Mouse (Mus musculus) midbrain, embryonic 16.5 days (tissue): Measurements from ENCODE around the gene Rab11fip4. TPM values are rescaled to one million over a fixed set of nuclear protein-coding genes. Genes with fewer than 3 reads are reported as not detected.

Source experiments
- ATAC-seq: fragments of 200-750 bp; cut with Nextera tagmentation; 2 replicates; pipeline ENCODE4 v1.8.0; 2017; ENCODE audit warnings: moderate TSS enrichment
- H3K27ac ChIP-seq: fragments of 300-500 bp; sonication (generic); 2 replicates; pipeline ENCODE4 v1.5.1; 2014; ENCODE audit warnings: mild to moderate bottlenecking, low read length, mixed read lengths
- H3K27me3 ChIP-seq: fragments of 300-500 bp; sonication (generic); 2 replicates; pipeline ENCODE4 v1.6.1; 2014; ENCODE audit warnings: low read depth, low read length, mixed read lengths; ENCODE audit not compliant: control insufficient read depth, insufficient read depth
- H3K36me3 ChIP-seq: fragments of 300-500 bp; sonication (generic); 2 replicates; pipeline ENCODE4 v1.6.1; 2014; ENCODE audit warnings: mild to moderate bottlenecking, low read length, moderate library complexity, mixed read lengths; ENCODE audit not compliant: control insufficient read depth, insufficient read depth
- H3K4me1 ChIP-seq: fragments of 300-500 bp; sonication (generic); 2 replicates; pipeline ENCODE4 v1.6.1; 2014; ENCODE audit warnings: mild to moderate bottlenecking, low read length, mixed read lengths; ENCODE audit not compliant: control insufficient read depth, insufficient read depth
- H3K4me2 ChIP-seq: fragments of 300-500 bp; sonication (generic); 2 replicates; pipeline ENCODE4 v1.6.1; 2014; ENCODE audit warnings: mild to moderate bottlenecking, low read length, mixed read lengths
- H3K4me3 ChIP-seq: fragments of 300-500 bp; sonication (generic); 2 replicates; pipeline ENCODE4 v1.5.1; 2014; ENCODE audit warnings: low read depth, mild to moderate bottlenecking, low read length, moderate library complexity, mixed read lengths
- H3K9ac ChIP-seq: fragments of 300-500 bp; sonication (generic); 2 replicates; pipeline ENCODE4 v1.6.1; 2014; ENCODE audit warnings: low read depth, low read length, mixed read lengths
- H3K9me3 ChIP-seq: fragments of 300-500 bp; sonication (generic); replicated peaks from 2 replicates; pipeline ENCODE4 v1.6.1; 2014; ENCODE audit warnings: mild to moderate bottlenecking, low read length, mixed read lengths; ENCODE audit not compliant: control insufficient read depth, poor library complexity, severe bottlenecking
- WGBS: fragments of 180-500 bp; shearing (Covaris S2); extraction: QIAGEN DNeasy Blood & Tissue Kit; methylation state at CpG from one replicate; pipeline ENCODE4 v1.1.7; 2014; 5-methylcytosine and 5-hydroxymethylcytosine counted together
- microRNA counts: library from miRNA; unstranded; fragments of <30 nt; microRNA quantifications from one replicate; lab custom pipeline; 2016
- microRNA-seq: library from miRNA; unstranded; fragments of <30 nt; microRNA quantifications from one replicate; pipeline ENCODE4, GENCODE M21; 2017
- polyA plus RNA-seq: library from polyadenylated mRNA; unstranded; fragments of >200 nt; fragmentation: Nextera tagmentation; extraction: Ambion mirVana; gene quantifications from 2 replicates; pipeline ENCODE4 v1.2.1, GENCODE M21; 2015

Rab11fip4 gene
- polyA plus RNA-seq, 1 experiment from 2014 or later: 29.4 TPM

DNA sequence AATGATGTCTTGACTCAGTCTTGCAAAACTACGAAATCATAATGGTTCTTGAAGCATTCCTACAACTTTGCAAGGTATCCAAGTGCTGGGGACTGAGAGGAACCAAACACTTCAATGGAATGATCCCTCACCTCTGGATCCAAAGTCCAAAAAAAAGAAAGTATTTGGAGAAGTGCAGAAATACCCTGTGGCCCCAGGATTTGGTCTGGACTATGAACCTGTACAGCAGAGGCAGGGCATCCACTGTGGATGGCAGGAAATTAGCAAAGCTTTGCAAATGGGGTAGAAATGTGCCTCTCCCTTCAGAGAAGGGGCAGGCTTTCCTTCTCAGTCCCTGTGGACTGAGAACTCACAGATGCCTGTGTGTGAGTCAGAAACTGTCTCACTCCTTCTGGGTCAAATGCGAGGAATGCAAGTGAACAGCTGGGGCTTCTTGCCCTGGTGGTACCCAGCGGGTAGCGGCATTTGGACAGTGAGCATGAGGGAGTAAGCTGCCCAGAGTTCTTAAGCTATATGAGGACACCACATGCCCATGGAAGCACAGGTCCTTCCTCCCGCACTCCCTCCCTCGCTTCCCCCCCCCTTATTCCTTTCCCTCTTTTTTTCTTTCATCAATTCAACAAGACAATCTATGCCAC lies 147.0 kb downstream of the Rab11fip4 start:
- no peak for ATAC-seq
- Histone ChIP-seq H3K4me2 (no peak overlapping the region), H3K9me3 (no peaks in the 10 kb centered on the region), H3K4me1 (peaks cover 7% of the 10 kb centered on the region), H3K36me3 (no peaks in the 10 kb centered on the region), H3K27ac (no peak overlapping the region), H3K27me3 (no peaks in the 10 kb centered on the region), H3K9ac (no peak overlapping the region), H3K4me3 (no peak overlapping the region)
- 90% methylated on average over 6 of the region's 6 CpGs for WGBS

DNA sequence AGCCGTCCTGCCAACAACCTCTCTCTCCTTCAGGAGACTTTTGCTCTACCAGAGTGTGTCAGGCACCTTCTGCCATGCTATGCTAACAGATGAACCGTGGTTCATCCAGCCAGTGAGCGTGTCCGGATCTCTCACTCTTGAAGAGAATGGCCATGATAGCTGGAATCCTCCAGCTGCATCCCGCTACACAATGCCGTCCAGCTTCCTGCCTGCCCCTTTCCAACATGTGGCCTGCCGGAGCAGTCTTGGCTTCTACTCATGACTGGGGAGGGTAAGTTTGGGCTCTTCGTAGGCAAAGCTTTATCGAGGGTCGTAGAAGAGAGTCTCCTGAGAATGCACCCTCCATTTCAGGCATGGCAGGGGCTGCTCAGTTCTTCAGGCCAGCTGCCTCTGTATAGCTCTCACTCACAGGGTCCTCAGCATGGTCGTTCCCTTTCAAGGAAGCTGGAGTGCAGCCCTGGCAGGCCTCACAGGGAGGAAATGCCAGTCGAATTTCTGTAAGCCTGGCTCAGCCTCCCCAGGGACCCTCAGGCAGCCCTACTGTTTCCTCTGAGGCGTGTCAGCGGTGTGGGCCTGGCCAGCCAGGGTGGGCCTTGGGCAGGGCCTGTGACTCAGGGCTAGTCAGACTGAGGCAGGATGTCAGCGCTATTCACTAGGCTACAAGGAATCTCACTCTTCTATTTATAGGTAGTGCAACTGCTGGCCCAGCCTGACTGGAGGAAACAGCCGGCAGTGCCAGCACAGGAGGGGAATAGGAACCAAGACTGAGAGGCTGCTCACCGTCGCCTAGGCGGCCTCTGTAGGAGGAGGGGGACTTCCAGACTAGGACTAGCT lies 147.9 kb downstream of the Rab11fip4 start:
- no peak overlapping the region for H3K9ac ChIP-seq
- H3K4me2 ChIP-seq: no peak overlapping the region
- H3K4me3 ChIP-seq: no peak overlapping the region
- WGBS: 71% methylated on average over 19 of the region's 19 CpGs
- no peaks in the 10 kb centered on the region for H3K9me3 ChIP-seq
- no peaks in the 10 kb centered on the region for H3K36me3 ChIP-seq
- H3K4me1 ChIP-seq: peaks cover 7% of the 10 kb centered on the region
- H3K27ac ChIP-seq: no peak overlapping the region
- peak; percentile 51; the same call in 1 of the 2 replicates for ATAC-seq
- no peaks in the 10 kb centered on the region for H3K27me3 ChIP-seq

DNA sequence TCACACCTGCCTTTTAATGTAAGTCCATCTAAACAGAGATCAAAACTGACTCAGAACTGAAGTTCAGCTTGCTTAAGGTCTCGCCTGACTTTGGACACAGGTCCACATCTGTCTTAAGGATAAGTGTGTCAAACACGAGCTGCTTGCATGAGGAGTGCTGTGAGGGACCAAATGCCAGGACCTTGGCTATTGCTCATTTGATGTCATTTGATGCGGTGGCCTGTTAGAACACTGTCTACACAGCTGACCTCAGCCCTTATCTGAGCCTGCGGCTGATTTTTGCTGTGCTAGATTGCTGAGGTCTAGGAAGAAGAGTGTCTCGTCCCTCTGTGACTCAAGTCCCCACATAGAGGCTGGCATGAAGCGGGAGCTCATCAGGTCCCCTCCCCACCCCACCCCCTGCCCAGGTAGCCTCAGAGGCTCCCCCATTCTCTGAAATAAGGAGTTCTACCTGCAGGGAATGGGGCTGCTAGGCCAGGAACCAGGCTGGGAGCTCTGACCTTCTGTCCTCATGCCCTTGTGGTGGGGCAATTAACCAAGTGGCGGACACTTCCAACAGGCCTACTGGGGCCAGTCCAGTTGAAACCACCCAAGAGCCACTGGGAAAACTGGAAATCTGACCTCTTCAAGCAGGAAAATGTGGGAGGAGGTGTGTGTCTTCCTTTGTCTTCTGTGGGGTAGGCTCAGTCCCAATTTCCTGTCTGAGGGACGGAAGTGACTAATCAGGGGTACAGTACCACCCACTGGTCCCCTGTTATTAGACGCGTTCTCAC lies 149.9 kb downstream of the Rab11fip4 start:
- no peak overlapping the region for H3K4me3 ChIP-seq
- no peaks in the 10 kb centered on the region for H3K36me3 ChIP-seq
- WGBS: 91% methylated on average over 10 of the region's 10 CpGs
- H3K9ac ChIP-seq: no peak overlapping the region
- peaks cover 7% of the 10 kb centered on the region for H3K4me1 ChIP-seq
- no peaks in the 10 kb centered on the region for H3K9me3 ChIP-seq
- no peak overlapping the region for H3K4me2 ChIP-seq
- no peaks in the 10 kb centered on the region for H3K27me3 ChIP-seq
- ATAC-seq: no peak
- H3K27ac ChIP-seq: no peak overlapping the region

DNA sequence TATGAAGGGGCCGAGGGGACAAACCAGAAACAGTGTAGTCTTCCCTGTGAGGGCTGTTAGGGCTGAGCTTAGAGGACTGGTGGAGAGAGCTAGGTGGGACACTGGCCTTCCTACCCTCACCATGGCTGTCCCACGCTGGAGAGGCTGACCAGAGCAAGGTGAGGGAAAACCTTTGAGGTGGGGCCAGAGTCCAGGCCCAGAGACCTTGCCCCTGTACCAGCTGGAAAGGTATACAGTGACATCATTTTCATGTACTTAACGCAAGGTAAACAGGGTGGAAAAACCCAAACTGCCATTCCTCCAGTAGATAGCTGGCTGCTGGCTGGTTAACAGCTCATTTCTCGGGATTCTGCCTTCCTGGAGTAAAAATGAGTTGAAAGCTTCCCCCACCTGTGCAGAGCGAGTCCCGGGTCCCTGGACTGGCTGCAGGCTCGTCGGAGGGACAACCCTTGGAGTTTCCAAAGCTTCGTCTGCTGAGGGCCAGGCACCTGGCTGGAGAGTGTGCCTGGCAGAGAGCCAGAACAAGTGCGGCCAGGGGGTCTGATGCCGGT lies 155.6 kb downstream of the Rab11fip4 start:
- H3K4me2 ChIP-seq: no peak overlapping the region
- no peak overlapping the region for H3K4me3 ChIP-seq
- ATAC-seq: no peak
- no peaks in the 10 kb centered on the region for H3K4me1 ChIP-seq
- H3K27me3 ChIP-seq: no peaks in the 10 kb centered on the region
- H3K9me3 ChIP-seq: no peaks in the 10 kb centered on the region
- H3K36me3 ChIP-seq: no peaks in the 10 kb centered on the region
- no peak overlapping the region for H3K27ac ChIP-seq
- WGBS: 87% methylated on average over 11 of the region's 11 CpGs
- H3K9ac ChIP-seq: no peak overlapping the region

MicroRNA genes within 50 kb of the gene (microRNA counts, 519-probe panel; counts per million panel counts)
- 1,911 counts per million, percentile 42 among the panel's probes with 10 or more counts for microRNA mmu-miR-193 (lab: Ali Mortazavi, UCI)
- microRNA mmu-miR-365 (lab: Ali Mortazavi, UCI): 2,438 counts per million, percentile 73 among the panel's probes with 10 or more counts

Small RNAs within 50 kb of the gene (microRNA-seq; reads per million reads assigned to microRNA genes)
- 6.7 reads per million, percentile 28 among the genes with 10 or more reads in this experiment for gene Mir193a
- gene Mir365-2: not detected

Other genes starting within 250 kb of the Rab11fip4 start
- gene Omg, start 87.1 kb upstream of the Rab11fip4 start, polyA plus RNA-seq: 6.2 and 9.8 TPM in 2 replicates
- gene Evi2b, start 67.5 kb upstream of the Rab11fip4 start, polyA plus RNA-seq: not detected in 2 replicates
- gene Evi2, start 60.6 kb upstream of the Rab11fip4 start, polyA plus RNA-seq: 0.60 and 0.65 TPM in 2 replicates
- 2.8 and 3.1 TPM in 2 replicates for gene Evi2a, start 60.6 kb upstream of the Rab11fip4 start, polyA plus RNA-seq